Mouse (Mus musculus) midbrain, embryonic 13.5 days (tissue): ENCODE data around the gene Tle2. TPM values are rescaled to one million over a fixed set of nuclear protein-coding genes. Genes with fewer than 3 reads are reported as not detected.

Source experiments
- ATAC-seq: fragments of 200-750 bp; cut with Nextera tagmentation; 2 replicates; pipeline ENCODE4 v1.8.0; 2017; ENCODE audit warnings: mild to moderate bottlenecking, moderate TSS enrichment, moderate library complexity
- H3K27ac ChIP-seq: fragments of 300-500 bp; sonication (generic); 2 replicates; pipeline ENCODE4 v1.5.1; 2015; ENCODE audit warnings: inconsistent platforms, mild to moderate bottlenecking, moderate library complexity
- H3K27me3 ChIP-seq: fragments of 300-500 bp; sonication (generic); 2 replicates; pipeline ENCODE4 v1.6.1; 2015; ENCODE audit warnings: mild to moderate bottlenecking, inconsistent platforms
- H3K36me3 ChIP-seq: fragments of 300-500 bp; sonication (generic); 2 replicates; pipeline ENCODE4 v1.6.1; 2015; ENCODE audit warnings: mild to moderate bottlenecking, inconsistent platforms
- H3K4me1 ChIP-seq: fragments of 300-500 bp; sonication (generic); replicated peaks from 2 replicates; pipeline ENCODE4 v1.6.1; 2015; ENCODE audit warnings: inconsistent platforms
- H3K4me2 ChIP-seq: fragments of 300-500 bp; sonication (generic); replicated peaks from 2 replicates; pipeline ENCODE4 v1.6.1; 2015; ENCODE audit warnings: moderate library complexity, mild to moderate bottlenecking, inconsistent platforms
- H3K4me3 ChIP-seq: fragments of 300-500 bp; sonication (generic); replicated peaks from 2 replicates; pipeline ENCODE4 v1.5.1; 2015; ENCODE audit warnings: mild to moderate bottlenecking, inconsistent platforms
- H3K9ac ChIP-seq: fragments of 300-500 bp; sonication (generic); replicated peaks from 2 replicates; pipeline ENCODE4 v1.6.1; 2015; ENCODE audit warnings: mild to moderate bottlenecking, inconsistent platforms
- H3K9me3 ChIP-seq: fragments of 300-500 bp; sonication (generic); 2 replicates; pipeline ENCODE4 v1.6.1; 2016; ENCODE audit warnings: mild to moderate bottlenecking, inconsistent platforms
- WGBS: fragments of 180-500 bp; shearing (Covaris S2); methylation state at CpG from one replicate; pipeline ENCODE4 v1.1.7; 2015; 5-methylcytosine and 5-hydroxymethylcytosine counted together
- polyA plus RNA-seq: library from polyadenylated mRNA; unstranded; fragments of >200 nt; fragmentation: Nextera tagmentation; extraction: Ambion mirVana; gene quantifications from 2 replicates; pipeline ENCODE4 v1.2.1, GENCODE M21; 2015

Tle2 gene
- polyA plus RNA-seq, 1 experiment from 2014 or later, result 26.2 TPM

DNA sequence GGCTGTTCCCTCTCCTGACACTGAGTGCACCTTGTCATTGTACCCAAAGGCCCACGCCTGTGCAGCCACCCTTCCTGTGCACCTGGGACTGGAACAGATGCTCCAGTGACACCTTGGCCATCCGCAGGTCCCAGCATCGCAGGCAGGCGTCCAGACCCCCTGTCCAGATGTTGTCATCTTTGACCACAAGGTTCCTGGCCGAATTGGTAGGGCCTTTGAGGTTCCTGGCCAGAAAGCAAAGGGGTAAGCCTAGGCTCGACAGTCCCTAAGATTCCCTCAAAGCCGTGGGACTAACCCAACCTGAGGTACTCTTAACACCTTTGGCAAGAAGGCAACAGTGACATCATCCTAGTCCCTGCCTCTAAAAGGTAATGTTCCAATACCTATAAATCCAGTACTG, 18.3 kb downstream of the Tle2 start:
- Histone ChIP-seq H3K9ac (no peak overlapping the region), H3K9me3 (no peaks in the 10 kb centered on the region), H3K4me3 (no peak overlapping the region), H3K4me2 (no peak overlapping the region), H3K36me3 (peaks cover 3% of the 10 kb centered on the region; the same call in 1 of the 2 replicates), H3K27ac (no peak overlapping the region), H3K27me3 (peaks cover 85% of the 10 kb centered on the region), H3K4me1 (peaks cover 27% of the 10 kb centered on the region)
- 82% methylated on average over 7 of the region's 7 CpGs for WGBS
- ATAC-seq, result no peak

GRCm38 (mm10) chr10:81593223-81593622, 18.9 kb downstream of the Tle2 start:
- Histone ChIP-seq H3K4me1 (peaks cover 33% of the 10 kb centered on the region), H3K4me2 (no peak overlapping the region), H3K27me3 (peaks cover 87% of the 10 kb centered on the region), H3K36me3 (no peaks in the 10 kb centered on the region), H3K27ac (no peak overlapping the region), H3K9me3 (no peaks in the 10 kb centered on the region), H3K4me3 (no peak overlapping the region), H3K9ac (no peak overlapping the region)
- 74% methylated on average over 4 of the region's 4 CpGs for WGBS
- no peak for ATAC-seq

- Histone ChIP-seq H3K9me3 (no peaks in the 10 kb centered on the region), H3K27ac (no peak overlapping the region), H3K4me2 (no peak overlapping the region), H3K36me3 (no peaks in the 10 kb centered on the region), H3K4me3 (no peak overlapping the region), H3K9ac (no peak overlapping the region), H3K4me1 (peaks cover 33% of the 10 kb centered on the region), H3K27me3 (peaks cover 88% of the 10 kb centered on the region)
- 78% methylated on average over 18 of the region's 18 CpGs for WGBS
- ATAC-seq, result no peak
Observed at GRCm38 (mm10) chr10:81593935-81594334, 19.6 kb downstream of the Tle2 start.

DNA sequence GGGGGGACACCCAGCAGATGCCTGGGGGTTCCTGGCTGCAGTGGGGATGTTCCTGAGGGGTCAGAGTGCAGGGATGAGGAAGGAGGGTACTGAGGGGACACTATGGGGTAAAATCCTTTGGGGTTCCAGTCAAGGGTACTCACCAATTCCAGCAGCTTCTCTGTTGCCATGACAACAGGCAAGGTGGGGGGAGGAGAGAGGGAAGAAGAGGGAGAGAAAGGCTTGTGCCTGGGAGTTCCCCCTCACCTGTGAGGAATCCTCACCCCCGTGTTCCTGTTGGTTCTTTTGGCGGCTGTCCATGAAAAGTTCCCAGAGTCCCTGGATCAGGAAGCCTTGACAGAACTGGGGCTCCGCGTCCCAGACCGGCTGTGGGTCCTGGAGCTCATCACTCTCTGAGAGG, 21.2 kb downstream of the Tle2 start:
- H3K4me1 ChIP-seq, result peaks cover 39% of the 10 kb centered on the region
- H3K27ac ChIP-seq, result no peak overlapping the region
- no peaks in the 10 kb centered on the region for H3K9me3 ChIP-seq
- no peak overlapping the region for H3K4me2 ChIP-seq
- WGBS, result 42% methylated on average over 5 of the region's 5 CpGs
- ATAC-seq, result no peak
- peak overlapping the region; percentile 41 for H3K9ac ChIP-seq
- peaks cover 92% of the 10 kb centered on the region for H3K27me3 ChIP-seq
- H3K4me3 ChIP-seq, result no peak overlapping the region
- H3K36me3 ChIP-seq, result no peaks in the 10 kb centered on the region

- 0% methylated on average over 10 of the region's 10 CpGs for WGBS
Observed at GRCm38 (mm10) chr10:81596611-81597010, 22.2 kb downstream of the Tle2 start.

GRCm38 (mm10) chr10:81597137-81597950, 23.0 kb downstream of the Tle2 start:
- Histone ChIP-seq H3K27ac (peak overlapping the region; percentile 60), H3K36me3 (no peaks in the 10 kb centered on the region), H3K9me3 (no peaks in the 10 kb centered on the region), H3K4me2 (peak overlapping the region; percentile 46), H3K4me1 (peaks cover 51% of the 10 kb centered on the region), H3K27me3 (peaks cover 86% of the 10 kb centered on the region), H3K9ac (peak overlapping the region; percentile 56; the same call in 1 of the 2 replicates), H3K4me3 (no peak overlapping the region; the same call in 1 of the 2 replicates)
- peak; percentile 28 for ATAC-seq
- WGBS, result 11% methylated on average over 12 of the region's 12 CpGs

More at GRCm38 (mm10) chr10:81596611-81597010, 22.2 kb downstream of the Tle2 start:
- Histone ChIP-seq H3K9ac (peak overlapping the region; percentile 56), H3K4me1 (peaks cover 48% of the 10 kb centered on the region), H3K27ac (peak overlapping the region; percentile 60), H3K27me3 (peaks cover 89% of the 10 kb centered on the region), H3K4me3 (no peak overlapping the region; the same call in 1 of the 2 replicates), H3K36me3 (no peaks in the 10 kb centered on the region), H3K4me2 (peak overlapping the region; percentile 46), H3K9me3 (no peaks in the 10 kb centered on the region)
- ATAC-seq, result peak; percentile 8; the same call in 1 of the 2 replicates

DNA sequence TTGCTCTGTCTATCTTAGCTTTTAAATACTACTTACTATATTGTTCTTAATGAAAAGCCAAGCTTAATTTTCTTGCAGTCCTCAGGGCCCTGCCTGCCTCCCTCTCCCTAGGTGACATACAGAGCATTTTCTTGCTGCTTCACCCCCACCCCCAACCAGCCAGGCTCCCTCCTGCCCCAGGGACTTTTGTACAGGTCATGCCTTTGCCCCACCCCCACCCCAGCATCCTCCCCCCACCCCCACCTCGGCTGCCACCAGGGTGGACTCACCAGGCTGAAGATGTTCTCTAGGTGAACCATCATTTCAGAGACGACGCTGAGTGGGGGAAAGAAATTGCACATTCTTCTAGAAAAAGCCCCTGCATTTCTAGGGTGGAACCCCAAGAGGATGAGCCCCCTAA, 24.0 kb downstream of the Tle2 start:
- no peak for ATAC-seq
- H3K4me1 ChIP-seq, result peaks cover 55% of the 10 kb centered on the region

DNA sequence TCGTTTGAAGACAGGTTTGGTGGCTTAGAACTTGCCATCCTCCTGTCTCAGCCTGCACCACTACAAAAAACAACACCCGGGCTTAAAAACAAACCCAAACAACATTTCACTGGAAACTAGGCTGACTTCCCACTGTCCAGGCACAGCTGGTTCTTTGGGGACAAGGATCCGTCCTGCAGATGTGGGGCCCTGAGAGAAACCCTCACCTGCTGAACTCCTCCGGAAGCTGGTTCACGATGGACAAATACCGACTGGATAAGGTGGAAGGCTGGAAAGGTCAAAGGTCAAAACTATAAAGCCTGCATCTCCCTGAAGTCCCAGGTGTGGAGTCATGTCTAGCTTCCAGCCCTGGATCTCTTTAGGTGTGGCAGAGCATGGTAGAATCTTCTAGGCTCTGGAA, 24.5 kb downstream of the Tle2 start:
- H3K4me1 ChIP-seq, result peaks cover 55% of the 10 kb centered on the region
- H3K27me3 ChIP-seq, result peaks cover 73% of the 10 kb centered on the region
- H3K4me2 ChIP-seq, result no peak overlapping the region
- H3K4me3 ChIP-seq, result no peak overlapping the region
- no peak overlapping the region for H3K27ac ChIP-seq
- no peak overlapping the region for H3K9ac ChIP-seq
- H3K36me3 ChIP-seq, result no peaks in the 10 kb centered on the region
- no peaks in the 10 kb centered on the region for H3K9me3 ChIP-seq
- WGBS, result 64% methylated on average over 6 of the region's 6 CpGs
- ATAC-seq, result no peak

More for the DNA sequence above, 24.0 kb downstream of the Tle2 start:
- H3K9ac ChIP-seq, result no peak overlapping the region
- no peak overlapping the region for H3K4me3 ChIP-seq
- 42% methylated on average over 3 of the region's 3 CpGs for WGBS
- peaks cover 79% of the 10 kb centered on the region for H3K27me3 ChIP-seq
- no peaks in the 10 kb centered on the region for H3K36me3 ChIP-seq
- no peaks in the 10 kb centered on the region for H3K9me3 ChIP-seq
- no peak overlapping the region for H3K4me2 ChIP-seq
- no peak overlapping the region for H3K27ac ChIP-seq

GRCm38 (mm10) chr10:81599630-81600029, 25.3 kb downstream of the Tle2 start:
- no peak overlapping the region for H3K9ac ChIP-seq
- no peaks in the 10 kb centered on the region for H3K9me3 ChIP-seq
- H3K4me2 ChIP-seq, result no peak overlapping the region
- H3K4me1 ChIP-seq, result peaks cover 56% of the 10 kb centered on the region
- ATAC-seq, result no peak
- H3K4me3 ChIP-seq, result no peak overlapping the region
- H3K36me3 ChIP-seq, result no peaks in the 10 kb centered on the region
- WGBS, result 88% methylated on average over 5 of the region's 5 CpGs
- no peak overlapping the region for H3K27ac ChIP-seq
- H3K27me3 ChIP-seq, result peaks cover 66% of the 10 kb centered on the region

- peaks cover 57% of the 10 kb centered on the region for H3K4me1 ChIP-seq
- H3K9ac ChIP-seq, result no peak overlapping the region
Observed at GRCm38 (mm10) chr10:81600096-81600495, 25.7 kb downstream of the Tle2 start.

DNA sequence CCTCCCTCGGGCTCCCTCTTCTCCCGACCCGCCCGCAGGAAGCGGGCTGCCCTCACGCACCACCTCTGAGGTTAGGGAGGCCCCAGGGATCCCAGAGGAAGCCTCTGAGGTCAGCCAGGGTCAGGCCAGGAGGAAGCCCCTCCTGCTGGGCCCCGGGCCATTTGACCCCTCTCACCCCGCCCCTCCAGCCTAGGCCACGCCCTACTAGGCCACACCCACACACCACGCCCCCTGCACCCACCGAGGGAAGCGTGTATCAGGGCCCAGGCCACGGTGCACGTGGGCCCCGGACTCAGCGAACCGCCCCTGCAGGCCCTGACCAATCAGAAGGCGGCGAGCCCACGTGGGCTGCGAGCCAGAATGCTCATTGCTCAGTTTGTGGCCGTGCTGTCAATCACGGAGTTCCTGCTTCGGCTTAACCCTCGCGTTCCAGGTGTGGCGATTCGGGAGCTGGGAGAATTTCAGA, 26.4 kb downstream of the Tle2 start, which contains the start of gene Tle6:
Tle6 (minus strand) TSS at position 336 of the 466 bp plus-strand sequence.
- under 1% methylated on average over 28 of the region's 28 CpGs for WGBS
- H3K4me2 ChIP-seq, result peak within 1 kb of the TSS; percentile 51
- no peaks in the 10 kb centered on the region for H3K9me3 ChIP-seq
- H3K27ac ChIP-seq, result 0 out of 2 replicates have a peak within 1 kb of the TSS, but pooled peaks have one; percentile 16
- H3K4me3 ChIP-seq, result 0 out of 2 replicates have a peak within 1 kb of the TSS, but pooled peaks have one; percentile 17
- H3K9ac ChIP-seq, result no peak within 1 kb of the TSS
- no peaks in the 10 kb centered on the region for H3K36me3 ChIP-seq
- peaks cover 57% of the 10 kb centered on the region for H3K4me1 ChIP-seq
- peaks cover 54% of the 10 kb centered on the region for H3K27me3 ChIP-seq
- peak; percentile 75 for ATAC-seq

More at GRCm38 (mm10) chr10:81600096-81600495, 25.7 kb downstream of the Tle2 start:
- WGBS, result 52% methylated on average over 10 of the region's 10 CpGs
- H3K4me2 ChIP-seq, result no peak overlapping the region
- H3K36me3 ChIP-seq, result no peaks in the 10 kb centered on the region
- no peaks in the 10 kb centered on the region for H3K9me3 ChIP-seq
- no peak for ATAC-seq
- peaks cover 61% of the 10 kb centered on the region for H3K27me3 ChIP-seq
- H3K4me3 ChIP-seq, result no peak overlapping the region
- no peak overlapping the region for H3K27ac ChIP-seq

GRCm38 (mm10) chr10:81601396-81601905, 27.1 kb downstream of the Tle2 start:
- H3K4me1 ChIP-seq, result peaks cover 51% of the 10 kb centered on the region
- H3K9ac ChIP-seq, result no peak overlapping the region
- no peak overlapping the region for H3K4me3 ChIP-seq
- peaks cover 47% of the 10 kb centered on the region for H3K27me3 ChIP-seq
- H3K9me3 ChIP-seq, result no peaks in the 10 kb centered on the region
- ATAC-seq, result 0 out of 2 replicates have a peak, but pooled peaks have one; percentile 3
- WGBS, result 9% methylated on average over 7 of the region's 7 CpGs
- peak overlapping the region; percentile 13; the same call in 1 of the 2 replicates for H3K4me2 ChIP-seq
- H3K27ac ChIP-seq, result 0 out of 2 replicates have a peak overlapping the region, but pooled peaks have one; percentile 16
- H3K36me3 ChIP-seq, result no peaks in the 10 kb centered on the region
